Mouse (Mus musculus) lung, adult 2 months (tissue): ENCODE results near the gene Tmpo.

Source experiments
- CTCF ChIP-seq: fragments of 200-500 bp; IDR thresholded peaks from 2 replicates; pipeline ENCODE4 v1.5.1; 2011; ENCODE audit warnings: mild to moderate bottlenecking, low read length, control low read depth; ENCODE audit not compliant: insufficient read depth
- POLR2A ChIP-seq: fragments of 200-500 bp; IDR thresholded peaks from 2 replicates; pipeline ENCODE4 v1.6.1; 2011; ENCODE audit warnings: low read depth, mild to moderate bottlenecking, control low read depth, low read length, borderline replicate concordance; ENCODE audit errors: extremely low read depth

DNA sequence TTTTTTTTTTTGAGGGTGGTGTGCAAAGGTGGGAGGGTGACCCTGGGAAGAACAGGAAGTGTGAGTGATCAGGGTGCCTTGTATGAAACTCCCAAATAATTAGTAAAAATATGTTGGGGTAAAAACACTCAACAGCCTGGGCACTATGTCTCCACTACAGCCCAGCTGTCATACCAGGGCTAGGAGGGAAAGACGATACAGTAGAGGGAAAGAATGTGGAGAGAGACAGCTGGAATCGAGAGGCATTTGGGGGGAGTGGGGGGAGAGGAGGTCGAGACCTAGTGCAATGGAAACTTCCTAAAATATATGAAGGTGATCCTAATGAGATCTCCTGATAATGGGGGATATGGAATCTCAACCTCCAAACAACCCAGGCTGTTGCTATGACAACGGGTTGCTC lies 71.3 kb downstream of the Tmpo start:
- TF ChIP-seq CTCF, result no peak
- TF ChIP-seq POLR2A, result no peak
